Mouse (Mus musculus) testis, adult 10 weeks (tissue): ENCODE results near the gene Mdfi. TPM values are rescaled to one million over a fixed set of nuclear protein-coding genes. Genes with fewer than 3 reads are reported as not detected.

Experiments used
- polyA plus RNA-seq: library from polyadenylated mRNA; stranded (reverse); fragments of 350-450 nt; fragmentation: Illumina TruSeq; extraction: RNeasy Lipid Tissue Mini Kit (QIAGEN cat#74804); gene quantifications from one replicate; pipeline ENCODE4 v1.2.3, GENCODE M21; 2014; ENCODE audit warnings: low read depth, low replicate concordance

Gene Mdfi
- not detected for polyA plus RNA-seq

GRCm38 (mm10) chr17:47834482-47834767 lies at the start of gene Mdfi:
TSS of gene Mdfi (minus strand) at chr17:47834691.

Other genes with a start within 250 kb of the Mdfi start
- gene Bysl, start 223.2 kb downstream of the Mdfi start, polyA plus RNA-seq = 3.9 TPM
- gene Med20, start 223.1 kb downstream of the Mdfi start, polyA plus RNA-seq = 9.1 TPM
- gene Gm20517, start 223.1 kb downstream of the Mdfi start, polyA plus RNA-seq = 2.7 TPM
- gene Usp49, start 204.0 kb downstream of the Mdfi start, polyA plus RNA-seq = 26.1 TPM
- gene Tomm6, start 146.3 kb downstream of the Mdfi start, polyA plus RNA-seq = 18.7 TPM
- 2.0 TPM for gene Frs3, start 145.7 kb downstream of the Mdfi start, polyA plus RNA-seq
- gene Gm21981, start 140.2 kb downstream of the Mdfi start, polyA plus RNA-seq = not detected
- gene Prickle4, start 140.0 kb downstream of the Mdfi start, polyA plus RNA-seq = not detected
- not detected for gene Pgc, start 107.8 kb downstream of the Mdfi start, polyA plus RNA-seq
- not detected for gene Tfeb, start 97.7 kb downstream of the Mdfi start, polyA plus RNA-seq
- 0.04 TPM for gene Foxp4, start 90.0 kb upstream of the Mdfi start, polyA plus RNA-seq
- gene 1700122O11Rik, start 203.6 kb upstream of the Mdfi start, polyA plus RNA-seq = 16.5 TPM